9 mouse cellular contexts compared by ENCODE assay signal in genomic region chr4:82538069-82538811, GRCm38 (mm10).
DNase-seq lines count a peak whose midpoint lies in the region; ATAC-seq and TF ChIP-seq lines count a peak whose summit lies in the region.
"Had no signal": no experiment of that assay in that cellular context is flagged by ENCODE, and none has a peak within 500 bp of the region (broad histone marks: within the 10 kb centered on the region; RNA-seq: fewer than 3 reads in every experiment).

No protein-coding gene starts in this region.

- H3K4me3 ChIP-seq in embryonic facial prominence, embryonic 13.5 days, result peak overlapping the region; percentile 47
- H3K4me3 ChIP-seq in hindbrain, embryonic 10.5 days, result peak overlapping the region; percentile 50
- H3K4me3 ChIP-seq in limb, embryonic 14.5 days (replicated peaks; ENCODE audit: low read length), result peak overlapping the region; percentile 38
- peak overlapping the region; percentile 32 for H3K4me3 ChIP-seq in midbrain, postnatal 0 days (ENCODE audit: low read depth, low read length)

- peaks cover 58% of the 10 kb centered on the region for H3K4me1 ChIP-seq in embryonic facial prominence, embryonic 13.5 days
- H3K4me1 ChIP-seq in hindbrain, embryonic 10.5 days (replicated peaks), result peaks cover 38% of the 10 kb centered on the region
- H3K4me1 ChIP-seq in limb, embryonic 14.5 days (ENCODE audit: control insufficient read depth, insufficient read depth, low read length), result peaks cover 49% of the 10 kb centered on the region
- H3K4me1 ChIP-seq in midbrain, postnatal 0 days (ENCODE audit: insufficient read depth, low read length), result peaks cover 11% of the 10 kb centered on the region; the same call in 1 of the 2 replicates

- H3K27ac ChIP-seq in embryonic facial prominence, embryonic 13.5 days, result peak overlapping the region; percentile 48
- H3K27ac ChIP-seq in hindbrain, embryonic 10.5 days, result no peak overlapping the region; the same call in 1 of the 2 replicates
- peak overlapping the region; percentile 72 for H3K27ac ChIP-seq in limb, embryonic 14.5 days (replicated peaks; ENCODE audit: low read depth, low read length)
- H3K27ac ChIP-seq in midbrain, postnatal 0 days (ENCODE audit: low read depth, low read length), result peak overlapping the region; percentile 26; the same call in 1 of the 2 replicates
- H3K27ac ChIP-seq: macrophage had no signal

- peaks cover 18% of the 10 kb centered on the region for H3K27me3 ChIP-seq in embryonic facial prominence, embryonic 13.5 days
- peaks cover 99% of the 10 kb centered on the region for H3K27me3 ChIP-seq in hindbrain, embryonic 10.5 days (ENCODE audit: insufficient read depth, poor library complexity, severe bottlenecking)
- H3K27me3 ChIP-seq in limb, embryonic 14.5 days (ENCODE audit: control insufficient read depth, insufficient read depth, low read length), result peaks cover 6% of the 10 kb centered on the region; the same call in 1 of the 2 replicates
- peaks cover 17% of the 10 kb centered on the region for H3K27me3 ChIP-seq in midbrain, postnatal 0 days (ENCODE audit: insufficient read depth, low read length)

- TF ChIP-seq POLR2A in limb, embryonic 14.5 days (IDR thresholded peaks at IDR 0.05; ENCODE audit: borderline replicate concordance, extremely low read depth, insufficient read depth, insufficient read length), result no peak

- TF ChIP-seq CTCF in midbrain, postnatal 0 days (IDR thresholded peaks at IDR 0.05), result no peak

- under 1% methylated on average over 30 of the region's 30 CpGs for WGBS in embryonic facial prominence, embryonic 13.5 days
- under 1% methylated on average over 30 of the region's 30 CpGs for WGBS in hindbrain, embryonic 10.5 days
- WGBS in limb, embryonic 14.5 days, result 2% methylated on average over 30 of the region's 30 CpGs
- WGBS in midbrain, postnatal 0 days, result 2% methylated on average over 30 of the region's 30 CpGs

- no peaks in the 10 kb centered on the region for H3K36me3 ChIP-seq in embryonic facial prominence, embryonic 13.5 days
- H3K36me3 ChIP-seq in hindbrain, embryonic 10.5 days, result no peaks in the 10 kb centered on the region
- no peaks in the 10 kb centered on the region for H3K36me3 ChIP-seq in limb, embryonic 14.5 days (ENCODE audit: control insufficient read depth, insufficient read depth, low read length)
- H3K36me3 ChIP-seq in midbrain, postnatal 0 days (ENCODE audit: insufficient read depth, low read length), result no peaks in the 10 kb centered on the region

- ATAC-seq in frontal cortex, adult (ENCODE audit: low TSS enrichment), result no peak
- no peak for ATAC-seq in embryonic facial prominence, embryonic 13.5 days (ENCODE audit: insufficient number of reproducible peaks, insufficient read depth, low FRiP score, low TSS enrichment, low read depth)
- ATAC-seq in limb, embryonic 14.5 days (ENCODE audit: low FRiP score, low read depth), result no peak
- ATAC-seq in midbrain, postnatal 0 days (ENCODE audit: low FRiP score), result no peak
- ATAC-seq in monocyte, adult 5-6 weeks (replicated peaks; ENCODE audit: insufficient number of reproducible peaks, low FRiP score, low TSS enrichment, poor library complexity, severe bottlenecking), result no peak

- H3K4me2 ChIP-seq in embryonic facial prominence, embryonic 13.5 days, result peak overlapping the region; percentile 84
- H3K4me2 ChIP-seq in limb, embryonic 14.5 days (replicated peaks; ENCODE audit: low read depth, low read length, severe bottlenecking), result peak overlapping the region; percentile 74
- H3K4me2 ChIP-seq in midbrain, postnatal 0 days (ENCODE audit: low read depth, low read length, poor library complexity, severe bottlenecking), result peak overlapping the region; percentile 61

- peak overlapping the region; percentile 72 for H3K9ac ChIP-seq in embryonic facial prominence, embryonic 13.5 days
- peak overlapping the region; percentile 65 for H3K9ac ChIP-seq in limb, embryonic 14.5 days (ENCODE audit: low read depth, low read length, severe bottlenecking)
- H3K9ac ChIP-seq in midbrain, postnatal 0 days (replicated peaks; ENCODE audit: low read length, poor library complexity, severe bottlenecking), result peak overlapping the region; percentile 50

- DNase-seq in frontal cortex, postnatal 36 days (ENCODE audit: low spot score in 2 of 2), result peak; percentile 26 to 28
- peak; percentile 58 for DNase-seq in hindbrain, embryonic 10.5 days (ENCODE audit: low spot score)
- no peak for DNase-seq in limb, embryonic 14.5 days (ENCODE audit: low spot score)
- no peak for DNase-seq in midbrain, postnatal 0 days (ENCODE audit: low spot score)
- no peak for DNase-seq in thymus, postnatal 0 days (ENCODE audit: low spot score)

- H3K9me3 ChIP-seq in embryonic facial prominence, embryonic 13.5 days, result no peaks in the 10 kb centered on the region
- no peaks in the 10 kb centered on the region for H3K9me3 ChIP-seq in hindbrain, embryonic 10.5 days
- H3K9me3 ChIP-seq in limb, embryonic 14.5 days (ENCODE audit: control insufficient read depth, low read length), result no peaks in the 10 kb centered on the region
- no peaks in the 10 kb centered on the region for H3K9me3 ChIP-seq in midbrain, postnatal 0 days (ENCODE audit: low read length)

Comparison
In these comparisons a context has a peak if more than half of its experiments do, and no peak if none do; other contexts are left out.
1. DNase-seq: peak in frontal cortex, postnatal 36 days (2 of 2) and hindbrain, embryonic 10.5 days (single experiment); none in limb, embryonic 14.5 days (single experiment), midbrain, postnatal 0 days (single experiment) and thymus, postnatal 0 days (single experiment).
2. Peak in every context shown above with its lines, with median percentiles within 50 percentile points of each other: H3K4me2 ChIP-seq, H3K4me3 ChIP-seq and H3K9ac ChIP-seq.